Mouse (Mus musculus) lung, adult 2 months (tissue): ENCODE measurements around the gene She.

Experiments
- CTCF ChIP-seq: fragments of 200-500 bp; IDR thresholded peaks from 2 replicates; pipeline ENCODE4 v1.5.1; 2011; ENCODE audit warnings: mild to moderate bottlenecking, low read length, control low read depth; ENCODE audit not compliant: insufficient read depth
- POLR2A ChIP-seq: fragments of 200-500 bp; IDR thresholded peaks from 2 replicates; pipeline ENCODE4 v1.6.1; 2011; ENCODE audit warnings: low read depth, mild to moderate bottlenecking, control low read depth, low read length, borderline replicate concordance; ENCODE audit errors: extremely low read depth

DNA sequence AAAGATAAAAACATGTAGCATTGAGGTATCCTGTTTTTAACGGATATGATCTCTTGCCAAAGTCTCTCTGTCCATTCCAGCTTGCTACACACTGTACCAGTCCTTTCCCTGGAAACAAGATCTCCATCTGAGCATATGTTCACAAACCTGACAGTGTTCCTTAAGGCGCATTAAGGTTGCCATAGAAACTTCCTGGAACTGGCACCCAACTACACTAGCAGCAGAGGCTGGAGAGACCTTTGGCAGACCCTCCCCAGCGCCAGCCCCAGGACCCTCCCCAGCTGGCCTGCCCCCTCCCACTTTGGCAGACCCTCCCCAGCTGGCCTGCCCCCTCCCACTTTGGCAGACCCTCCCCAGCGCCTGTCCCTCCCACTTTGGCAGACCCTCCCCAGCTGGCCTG, 36.5 kb downstream of the She start:
- TF ChIP-seq CTCF (no peak), POLR2A (no peak)
